Mouse (Mus musculus): ENCODE measurements around the gene Ddc. TPM values are rescaled to one million over a fixed set of nuclear protein-coding genes. Genes with fewer than 3 reads are reported as not detected.

Gene Ddc
- polyA plus RNA-seq, 1 experiment from 2014 or later = 12.4 TPM

DNA sequence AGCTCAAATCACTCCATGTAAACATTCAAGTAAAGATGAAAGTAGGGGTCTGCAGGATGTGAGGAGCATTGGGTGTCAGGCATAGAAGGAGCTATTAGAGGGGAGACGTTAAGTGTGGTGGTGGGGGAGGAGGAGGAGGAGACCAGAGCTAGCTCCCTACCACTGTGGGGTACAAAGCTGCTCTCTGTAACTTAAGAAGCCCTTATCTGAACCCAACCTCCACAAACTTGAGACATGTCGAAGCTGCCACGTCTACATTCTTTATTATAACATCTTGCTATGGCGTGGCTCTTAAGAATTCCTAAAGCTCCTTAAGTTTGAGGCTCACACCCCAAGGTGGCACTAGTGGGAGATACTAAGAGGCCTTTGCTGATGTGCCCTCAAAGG lies 20.1 kb downstream of the Ddc start:
- Histone ChIP-seq H3K36me3 (ENCODE audit: insufficient read depth, low read length) (no peaks in the 10 kb centered on the region), H3K4me3 (ENCODE audit: low read depth, low read length) (no peak overlapping the region), H3K27me3 (replicated peaks; ENCODE audit: insufficient read depth, low read length) (no peaks in the 10 kb centered on the region), H3K9me3 (ENCODE audit: low read length) (no peaks in the 10 kb centered on the region), H3K4me2 (replicated peaks; ENCODE audit: low read depth, low read length) (no peak overlapping the region), H3K4me1 (ENCODE audit: insufficient read depth, low read depth, low read length) (peaks cover 10% of the 10 kb centered on the region; the same call in 1 of the 2 replicates), H3K27ac (ENCODE audit: low read length) (peak overlapping the region; percentile 64), H3K9ac (replicated peaks; ENCODE audit: low read depth) (no peak overlapping the region)
- TF ChIP-seq EP300 (IDR thresholded peaks at IDR 0.05) (no peak), CTCF (IDR thresholded peaks at IDR 0.05) (no peak; the same call in 1 of the 2 replicates)
- DNase-seq (ENCODE audit: low spot score) (peak; percentile 58), ATAC-seq (peak; percentile 41)
- WGBS = 10% methylated on average over 4 of the region's 4 CpGs

DNA sequence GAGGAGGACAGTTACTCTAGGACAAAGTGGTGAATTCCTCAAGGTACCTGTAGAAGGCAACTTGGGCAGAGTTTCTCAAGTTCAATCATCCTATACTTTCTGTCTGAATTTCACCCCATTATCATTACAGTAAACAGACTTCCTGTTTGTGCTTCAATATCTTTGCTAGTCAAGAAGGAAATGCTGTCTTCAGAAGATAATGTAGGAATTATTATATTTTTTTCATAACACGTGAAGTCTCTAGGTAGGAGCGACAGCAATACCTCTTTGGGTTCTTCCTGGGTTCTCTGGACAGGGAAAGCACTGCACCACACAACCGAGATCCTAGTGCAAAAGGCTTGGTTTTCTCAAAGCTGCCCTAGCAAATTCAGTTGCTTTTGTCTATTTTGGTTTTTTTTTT lies 21.6 kb downstream of the Ddc start:
- Histone ChIP-seq H3K4me1 (ENCODE audit: insufficient read depth, low read depth, low read length) (peaks cover 10% of the 10 kb centered on the region; the same call in 1 of the 2 replicates), H3K27ac (ENCODE audit: low read length) (no peak overlapping the region)

DNA sequence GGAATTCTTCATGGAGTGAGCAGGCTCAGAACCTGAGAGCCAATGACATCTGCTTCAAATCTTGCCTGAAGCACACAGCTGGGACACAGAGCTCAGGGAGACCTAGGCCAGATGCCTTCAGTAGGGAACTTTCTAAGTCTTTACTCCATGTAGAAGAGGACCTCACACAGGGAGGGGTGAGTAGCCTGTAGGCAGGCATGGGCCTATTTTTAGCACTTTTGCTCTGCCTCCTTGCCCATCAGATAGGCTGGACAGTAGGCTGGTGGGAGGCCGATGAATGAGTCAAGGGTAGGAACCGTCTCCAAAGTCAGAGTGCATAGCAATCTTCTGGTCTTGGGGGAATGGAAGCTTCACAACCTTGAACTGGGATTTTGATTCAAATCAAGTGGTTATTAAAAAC lies 22.7 kb downstream of the Ddc start:
- Histone ChIP-seq H3K9me3 (ENCODE audit: low read length) (no peaks in the 10 kb centered on the region), H3K4me1 (ENCODE audit: insufficient read depth, low read depth, low read length) (peaks cover 7% of the 10 kb centered on the region; the same call in 1 of the 2 replicates), H3K4me2 (replicated peaks; ENCODE audit: low read depth, low read length) (no peak overlapping the region), H3K27ac (ENCODE audit: low read length) (no peak overlapping the region), H3K4me3 (ENCODE audit: low read depth, low read length) (no peak overlapping the region), H3K9ac (replicated peaks; ENCODE audit: low read depth) (no peak overlapping the region), H3K27me3 (replicated peaks; ENCODE audit: insufficient read depth, low read length) (no peaks in the 10 kb centered on the region), H3K36me3 (ENCODE audit: insufficient read depth, low read length) (no peaks in the 10 kb centered on the region)
- 63% methylated on average over 2 of the region's 2 CpGs for WGBS
- TF ChIP-seq EP300 (IDR thresholded peaks at IDR 0.05) (no peak), CTCF (IDR thresholded peaks at IDR 0.05) (no peak)
- ATAC-seq (no peak), DNase-seq (ENCODE audit: low spot score) (no peak)

More for the DNA sequence above, 21.6 kb downstream of the Ddc start:
- H3K9me3 ChIP-seq (ENCODE audit: low read length) = no peaks in the 10 kb centered on the region
- whole genome bisulfite sequencing = 73% methylated on average over 3 of the region's 3 CpGs
- DNase-seq (ENCODE audit: low spot score) (no peak), ATAC-seq (no peak)
- no peak overlapping the region for H3K4me3 ChIP-seq (ENCODE audit: low read depth, low read length)
- no peaks in the 10 kb centered on the region for H3K36me3 ChIP-seq (ENCODE audit: insufficient read depth, low read length)
- H3K27me3 ChIP-seq (replicated peaks; ENCODE audit: insufficient read depth, low read length) = no peaks in the 10 kb centered on the region
- H3K9ac ChIP-seq (replicated peaks; ENCODE audit: low read depth) = no peak overlapping the region
- TF ChIP-seq CTCF (IDR thresholded peaks at IDR 0.05) (no peak), EP300 (IDR thresholded peaks at IDR 0.05) (no peak)
- no peak overlapping the region for H3K4me2 ChIP-seq (replicated peaks; ENCODE audit: low read depth, low read length)

DNA sequence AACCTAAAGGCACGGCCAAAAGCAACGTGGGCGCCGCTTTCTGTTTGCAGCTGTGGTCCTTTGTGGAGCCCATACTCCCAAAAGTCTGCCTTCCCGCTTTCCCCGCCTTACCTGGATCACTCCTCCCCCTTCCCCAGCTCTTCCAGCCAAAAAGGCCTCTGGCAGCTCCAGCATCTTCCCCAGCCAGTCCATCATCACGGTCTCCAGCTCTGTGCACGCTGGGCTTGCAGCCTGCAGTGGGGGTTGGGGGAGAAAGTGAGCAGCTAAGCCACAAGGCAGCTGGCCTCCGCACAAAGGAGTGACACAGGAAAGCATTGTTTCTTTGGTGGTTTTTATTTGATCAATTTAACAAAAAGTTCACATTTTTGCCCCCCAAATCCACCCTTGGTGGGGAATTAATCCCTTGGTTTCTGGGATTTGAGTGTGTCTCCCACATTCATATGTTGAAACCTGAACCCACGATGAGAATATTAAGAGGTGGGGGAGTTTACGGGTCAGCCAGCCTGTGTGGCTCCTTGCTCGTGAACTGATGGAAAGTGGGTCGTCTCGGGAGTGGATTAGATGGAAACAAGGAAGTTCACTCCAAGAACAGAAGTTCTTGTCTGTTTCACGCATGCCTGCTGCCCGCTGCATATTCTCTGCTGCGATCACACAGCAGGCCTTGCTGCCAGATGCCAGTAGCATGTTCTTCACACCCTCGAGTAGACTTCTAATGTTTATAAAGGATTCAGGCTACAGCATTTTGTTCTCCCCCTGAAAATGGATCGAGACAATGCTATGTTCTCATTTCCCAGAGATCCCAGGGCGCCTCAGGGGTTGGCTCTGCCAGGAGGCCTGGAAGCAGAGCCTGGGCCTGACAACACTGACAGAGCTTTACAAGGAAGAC lies 24.7 kb downstream of the Ddc start:
- ATAC-seq (peak; percentile 60), DNase-seq (ENCODE audit: low spot score) (peak; percentile 44)
- peak overlapping the region; percentile 16 for H3K27ac ChIP-seq (ENCODE audit: low read length)
- H3K9me3 ChIP-seq (ENCODE audit: low read length) = no peaks in the 10 kb centered on the region
- no peak overlapping the region for H3K9ac ChIP-seq (replicated peaks; ENCODE audit: low read depth)
- H3K4me1 ChIP-seq (ENCODE audit: insufficient read depth, low read depth, low read length) = no peaks in the 10 kb centered on the region; the same call in 1 of the 2 replicates
- no peaks in the 10 kb centered on the region for H3K36me3 ChIP-seq (ENCODE audit: insufficient read depth, low read length)
- TF ChIP-seq EP300 (IDR thresholded peaks at IDR 0.05) (no peak), CTCF (IDR thresholded peaks at IDR 0.05) (no peak)
- no peaks in the 10 kb centered on the region for H3K27me3 ChIP-seq (replicated peaks; ENCODE audit: insufficient read depth, low read length)
- H3K4me3 ChIP-seq (ENCODE audit: low read depth, low read length) = no peak overlapping the region
- H3K4me2 ChIP-seq (replicated peaks; ENCODE audit: low read depth, low read length) = no peak overlapping the region
- 40% methylated on average over 20 of the region's 20 CpGs for whole genome bisulfite sequencing

DNA sequence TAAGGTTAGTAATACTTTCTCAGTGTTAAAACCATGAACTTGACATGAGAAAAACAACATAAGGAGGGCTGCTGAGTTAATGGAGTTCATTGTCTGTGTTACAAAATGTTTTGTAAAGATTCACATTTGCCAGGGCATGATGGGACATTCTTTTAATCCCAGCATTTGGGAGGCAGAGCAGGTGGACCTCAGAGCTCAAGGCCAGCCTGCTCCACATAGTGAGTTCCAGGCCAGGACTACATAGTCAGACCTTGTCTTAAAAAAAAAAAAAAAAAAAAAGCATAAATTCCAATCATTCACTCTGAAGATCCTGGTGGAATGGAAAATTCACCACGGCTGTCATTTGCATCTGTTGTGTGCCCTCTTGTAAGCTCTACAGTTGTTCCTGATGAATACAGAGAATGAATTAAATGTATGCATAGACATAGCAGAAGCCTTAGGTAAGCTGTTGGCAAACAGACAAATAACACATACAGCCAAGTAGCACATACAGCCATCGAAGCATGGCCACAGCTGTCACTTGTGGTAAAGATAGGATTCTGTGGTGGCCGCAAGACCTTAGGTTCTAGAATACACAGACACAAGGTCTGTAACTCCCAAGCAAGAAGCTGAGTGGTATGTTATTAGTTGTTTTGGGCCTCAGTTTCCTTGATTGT lies 25.7 kb downstream of the Ddc start:
- H3K27me3 ChIP-seq (replicated peaks; ENCODE audit: insufficient read depth, low read length) = no peaks in the 10 kb centered on the region
- H3K4me2 ChIP-seq (replicated peaks; ENCODE audit: low read depth, low read length) = no peak overlapping the region
- H3K9ac ChIP-seq (replicated peaks; ENCODE audit: low read depth) = no peak overlapping the region
- H3K9me3 ChIP-seq (ENCODE audit: low read length) = no peaks in the 10 kb centered on the region
- WGBS = 54% methylated on average over 3 of the region's 3 CpGs
- H3K4me1 ChIP-seq (ENCODE audit: insufficient read depth, low read depth, low read length) = no peaks in the 10 kb centered on the region; the same call in 1 of the 2 replicates
- ATAC-seq = no peak
- H3K27ac ChIP-seq (ENCODE audit: low read length) = no peak overlapping the region; the same call in 1 of the 2 replicates
- no peak for DNase-seq (ENCODE audit: low spot score)
- no peaks in the 10 kb centered on the region for H3K36me3 ChIP-seq (ENCODE audit: insufficient read depth, low read length)
- no peak overlapping the region for H3K4me3 ChIP-seq (ENCODE audit: low read depth, low read length)
- TF ChIP-seq EP300 (IDR thresholded peaks at IDR 0.05) (no peak), CTCF (IDR thresholded peaks at IDR 0.05) (no peak)

DNA sequence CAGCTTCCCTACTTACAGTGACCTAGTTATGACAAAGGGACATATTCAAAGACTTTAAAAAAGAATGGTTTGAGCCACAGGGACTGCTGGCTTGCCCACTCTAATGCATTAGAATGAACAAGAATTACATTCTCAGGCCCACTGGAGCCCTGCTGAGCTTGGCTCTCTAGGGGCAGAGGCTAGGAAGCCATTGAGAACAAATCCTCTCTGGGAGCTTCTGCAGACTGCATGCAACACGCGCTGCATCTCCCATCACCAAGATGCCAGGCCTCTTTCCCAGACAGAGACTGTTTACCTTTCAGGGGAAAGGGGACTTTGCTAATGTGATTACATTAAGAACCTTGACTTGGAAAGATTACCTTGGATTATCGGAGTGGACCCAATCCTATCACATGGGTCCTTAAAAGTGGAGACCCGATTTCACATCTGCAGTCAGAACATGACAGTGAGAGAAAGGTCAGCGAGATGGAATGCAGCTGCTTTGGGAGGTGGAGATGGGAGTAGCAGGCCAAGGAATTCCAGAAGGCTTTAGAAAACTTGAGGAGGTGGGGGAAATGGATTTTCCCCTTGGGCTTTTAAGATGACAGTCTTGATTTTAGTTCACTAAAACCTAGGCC lies 26.6 kb downstream of the Ddc start:
- H3K9me3 ChIP-seq (ENCODE audit: low read length) = no peaks in the 10 kb centered on the region
- H3K36me3 ChIP-seq (ENCODE audit: insufficient read depth, low read length) = no peaks in the 10 kb centered on the region
- no peak overlapping the region for H3K27ac ChIP-seq (ENCODE audit: low read length)
- no peaks in the 10 kb centered on the region for H3K27me3 ChIP-seq (replicated peaks; ENCODE audit: insufficient read depth, low read length)
- H3K4me1 ChIP-seq (ENCODE audit: insufficient read depth, low read depth, low read length) = no peaks in the 10 kb centered on the region; the same call in 1 of the 2 replicates
- TF ChIP-seq EP300 (IDR thresholded peaks at IDR 0.05) (no peak), CTCF (IDR thresholded peaks at IDR 0.05) (no peak)
- WGBS = 36% methylated on average over 5 of the region's 5 CpGs
- DNase-seq (ENCODE audit: low spot score) (peak; percentile 49), ATAC-seq (no peak)
- no peak overlapping the region for H3K9ac ChIP-seq (replicated peaks; ENCODE audit: low read depth)
- H3K4me3 ChIP-seq (ENCODE audit: low read depth, low read length) = no peak overlapping the region
- H3K4me2 ChIP-seq (replicated peaks; ENCODE audit: low read depth, low read length) = no peak overlapping the region
